ENCODE assay signal across 8 mouse cellular contexts in genomic region chr9:25591390-25592354, GRCm38 (mm10).
A peak's percentile ranks its signal among the peaks of the same experiment; 100 is the strongest.
DNase-seq lines count a peak whose midpoint lies in the region; ATAC-seq and TF ChIP-seq lines count a peak whose summit lies in the region.

No protein-coding gene starts in this region.

- 23% methylated on average over 15 of the region's 15 CpGs for WGBS in heart, embryonic 12.5 days
- 30% methylated on average over 15 of the region's 15 CpGs for WGBS in kidney, postnatal 0 days
- WGBS in small intestine, adult 2 months, result 22% methylated on average over 15 of the region's 15 CpGs

- H3K9me3 ChIP-seq in heart, embryonic 12.5 days (replicated peaks), result no peaks in the 10 kb centered on the region
- H3K9me3 ChIP-seq in kidney, postnatal 0 days (replicated peaks; ENCODE audit: low read length), result no peaks in the 10 kb centered on the region

- H3K27ac ChIP-seq in heart, embryonic 12.5 days (ENCODE audit: poor library complexity, severe bottlenecking), result no peak overlapping the region
- no peak overlapping the region for H3K27ac ChIP-seq in kidney, postnatal 0 days
- H3K27ac ChIP-seq in small intestine, adult 2 months (ENCODE audit: insufficient read depth, low read depth, low read length), result peak overlapping the region; percentile 58

- H3K27me3 ChIP-seq in heart, embryonic 12.5 days (replicated peaks), result no peaks in the 10 kb centered on the region
- no peaks in the 10 kb centered on the region for H3K27me3 ChIP-seq in kidney, postnatal 0 days (ENCODE audit: insufficient read depth, low read length)
- H3K27me3 ChIP-seq in small intestine, adult 2 months (ENCODE audit: control insufficient read depth, insufficient read depth, low read length), result no peaks in the 10 kb centered on the region

- H3K4me2 ChIP-seq in heart, embryonic 12.5 days, result peak overlapping the region; percentile 58
- H3K4me2 ChIP-seq in kidney, postnatal 0 days (ENCODE audit: low read length), result peak overlapping the region; percentile 35

- H3K4me1 ChIP-seq in heart, embryonic 12.5 days (replicated peaks), result peaks cover 20% of the 10 kb centered on the region
- H3K4me1 ChIP-seq in kidney, postnatal 0 days (replicated peaks; ENCODE audit: insufficient read depth, low read length), result no peaks in the 10 kb centered on the region
- peaks cover 19% of the 10 kb centered on the region; the same call in 1 of the 2 replicates for H3K4me1 ChIP-seq in small intestine, adult 2 months (ENCODE audit: control insufficient read depth, insufficient read depth, insufficient read length, low read length)

- no peak overlapping the region for H3K9ac ChIP-seq in heart, embryonic 12.5 days
- no peak overlapping the region for H3K9ac ChIP-seq in kidney, postnatal 0 days (ENCODE audit: low read depth, low read length)

- H3K4me3 ChIP-seq in heart, embryonic 12.5 days, result peak overlapping the region; percentile 11; the same call in 1 of the 2 replicates
- no peak overlapping the region for H3K4me3 ChIP-seq in kidney, postnatal 0 days (replicated peaks; ENCODE audit: low read depth, low read length)
- no peak overlapping the region for H3K4me3 ChIP-seq in small intestine, adult 2 months (ENCODE audit: low read depth, low read length)

- peaks cover 23% of the 10 kb centered on the region for H3K36me3 ChIP-seq in heart, embryonic 12.5 days
- H3K36me3 ChIP-seq in kidney, postnatal 0 days (ENCODE audit: insufficient read depth, low read length), result no peaks in the 10 kb centered on the region
- H3K36me3 ChIP-seq in small intestine, adult 2 months (ENCODE audit: control insufficient read depth, insufficient read depth, low read length), result peaks cover 16% of the 10 kb centered on the region; the same call in 1 of the 2 replicates

- TF ChIP-seq POLR2A in small intestine, adult 2 months (IDR thresholded peaks at IDR 0.05; ENCODE audit: low read depth, low read length), result no peak

- peak; percentile 54 for ATAC-seq in heart, embryonic 12.5 days (ENCODE audit: insufficient number of reproducible peaks, low FRiP score)
- peak; percentile 60 for ATAC-seq in kidney, postnatal 0 days (replicated peaks; ENCODE audit: low FRiP score, low read depth)

- TF ChIP-seq CTCF in kidney, postnatal 0 days (IDR thresholded peaks at IDR 0.05; ENCODE audit: low read depth), result peak; percentile 89
- peak; percentile 85; the same call in 1 of the 2 replicates for TF ChIP-seq CTCF in small intestine, adult 2 months (IDR thresholded peaks at IDR 0.05; ENCODE audit: extremely low read depth, insufficient read length, insufficient replicate concordance, low read depth, low read length)

- peak; percentile 49 for DNase-seq in gastrocnemius, adult 18-20 months (ENCODE audit: low spot score)
- DNase-seq in gastrocnemius, postnatal 25 days, result no peak
- peak; percentile 85 for DNase-seq in MEL-GATA-1-ER (ENCODE audit: extremely low read depth, low read depth)
- DNase-seq in embryo, embryonic 10 days (ENCODE audit: low spot score), result peak; percentile 78
- DNase-seq in kidney, postnatal 0 days (ENCODE audit: low spot score), result peak; percentile 92
- DNase-seq in lung, postnatal 36 days, result peak; percentile 66
